Mouse (Mus musculus): ENCODE data around the gene Prrc2c.
A peak's percentile ranks its signal among the peaks of the same experiment; 100 is the strongest.
"Not testable (repeated sequence)": the region's sequence is repeated elsewhere in the genome, so short reads cannot be mapped to it uniquely, and the experiment has no call there.

The Prrc2c gene

DNA sequence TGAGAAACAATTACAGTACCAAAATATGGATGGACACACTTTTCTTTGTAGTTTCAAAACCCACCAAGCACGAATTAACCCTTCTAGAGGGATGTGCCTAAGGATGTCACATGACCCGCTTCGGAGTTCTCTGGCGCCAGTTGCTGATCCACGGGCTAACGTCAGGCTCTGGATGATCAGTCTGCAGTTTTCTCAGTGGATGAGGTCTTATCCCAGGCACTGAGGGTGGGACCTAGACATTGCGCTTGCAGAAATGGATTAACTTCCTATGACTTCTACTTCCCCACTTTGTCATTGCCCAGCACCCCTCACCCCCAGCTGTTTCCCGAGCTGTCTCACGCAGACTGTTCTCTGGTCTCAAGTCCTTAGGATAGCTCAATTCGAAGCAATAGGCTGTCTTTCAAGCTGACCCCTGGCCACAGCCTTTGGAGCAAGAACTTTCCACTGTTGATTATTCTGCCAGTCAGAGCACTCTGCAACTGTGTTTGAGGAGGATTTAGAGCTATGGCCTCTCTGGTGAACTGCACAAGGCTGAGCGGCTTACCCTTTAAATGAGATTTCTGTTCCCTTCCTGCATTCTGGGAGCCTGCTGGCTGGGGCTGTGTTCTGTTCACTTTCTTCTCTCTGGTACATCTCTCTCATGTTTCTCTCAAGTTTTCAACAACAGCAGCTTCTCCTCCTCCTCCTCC lies 74.7 kb downstream of the Prrc2c start:
- no peak for DNase-seq

DNA sequence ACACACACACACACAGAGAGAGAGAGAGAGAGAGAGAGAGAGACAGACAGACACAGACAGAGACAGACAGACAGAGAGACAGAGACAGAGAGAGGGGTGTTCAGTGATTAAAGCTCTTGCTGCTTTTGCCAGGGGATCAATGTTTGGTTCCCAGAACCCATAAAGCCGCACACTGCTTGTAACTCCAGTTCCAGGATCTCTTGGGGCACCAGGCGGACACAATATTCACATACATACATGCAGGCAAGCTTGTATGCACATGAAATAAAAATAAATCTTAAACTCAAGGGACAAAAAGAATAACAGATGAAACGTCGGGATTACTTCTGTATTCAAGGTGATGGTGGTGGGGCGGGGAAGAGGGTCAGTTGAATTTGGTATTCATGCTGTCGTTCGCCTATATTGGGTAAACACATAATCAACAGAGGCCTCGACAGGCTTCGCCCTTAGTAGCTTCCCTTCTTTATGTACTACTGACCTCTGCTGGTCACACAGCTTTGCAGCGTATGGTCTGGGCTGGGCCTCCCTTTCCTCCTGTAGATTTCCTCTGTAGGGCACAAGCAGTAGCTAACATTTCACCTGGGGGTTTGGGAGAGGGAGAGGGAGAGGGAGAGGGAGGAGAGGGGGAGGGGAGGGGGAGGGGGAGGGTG lies 75.4 kb downstream of the Prrc2c start:
- DNase-seq: peak; percentile 71 to 83

DNA sequence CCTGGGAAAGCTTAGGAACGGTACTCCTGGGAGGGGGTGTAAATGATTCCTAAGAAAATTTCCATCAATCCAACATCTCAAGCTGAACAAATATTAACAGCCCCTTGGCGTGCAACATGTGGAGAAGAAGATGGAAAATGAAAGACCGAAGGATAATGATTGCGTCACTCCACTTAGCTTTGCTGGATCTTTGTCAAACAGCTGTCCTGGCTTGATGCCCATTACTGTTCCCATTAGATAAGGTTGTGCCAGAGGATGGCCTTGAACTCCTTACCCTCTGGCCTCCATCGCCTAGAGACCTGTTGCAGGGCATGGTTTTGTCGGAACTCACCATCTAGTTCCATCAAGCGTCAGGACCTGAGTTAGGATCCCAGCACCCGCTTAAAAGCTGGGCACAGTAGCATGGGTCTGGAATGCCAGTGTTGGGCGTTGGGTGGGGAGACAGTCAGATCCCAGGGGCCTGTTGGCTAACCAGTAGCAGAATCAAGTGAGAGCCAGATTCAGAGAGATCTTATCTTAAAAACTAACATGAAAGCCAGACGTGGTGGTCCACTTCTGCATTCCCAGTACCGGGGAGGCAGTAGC lies 80.0 kb downstream of the Prrc2c start:
- no peak for DNase-seq

DNA sequence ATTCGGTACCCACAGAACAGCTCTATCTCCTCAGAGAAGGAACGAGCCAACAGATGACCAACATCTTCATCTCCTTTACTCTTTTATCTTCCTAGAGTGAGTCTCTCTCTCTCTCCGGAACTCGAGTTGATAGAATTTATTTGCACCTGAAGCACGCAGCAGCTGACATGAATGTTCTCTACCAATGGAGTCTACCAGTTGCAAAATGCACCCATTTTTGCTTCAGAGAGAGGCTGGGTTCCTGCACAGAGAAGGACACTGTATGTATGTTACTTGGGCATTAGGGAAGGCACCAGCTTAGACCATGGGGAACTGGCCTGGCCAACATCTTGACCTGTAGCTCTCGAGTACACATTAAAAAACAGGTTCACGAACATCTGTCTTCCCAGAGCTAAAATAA lies 82.2 kb downstream of the Prrc2c start, which contains the start of gene Myocos:
TSS of gene Myocos (minus strand) at position 101 of the 400 bp plus-strand sequence.
- DNase-seq: no peak

DNA sequence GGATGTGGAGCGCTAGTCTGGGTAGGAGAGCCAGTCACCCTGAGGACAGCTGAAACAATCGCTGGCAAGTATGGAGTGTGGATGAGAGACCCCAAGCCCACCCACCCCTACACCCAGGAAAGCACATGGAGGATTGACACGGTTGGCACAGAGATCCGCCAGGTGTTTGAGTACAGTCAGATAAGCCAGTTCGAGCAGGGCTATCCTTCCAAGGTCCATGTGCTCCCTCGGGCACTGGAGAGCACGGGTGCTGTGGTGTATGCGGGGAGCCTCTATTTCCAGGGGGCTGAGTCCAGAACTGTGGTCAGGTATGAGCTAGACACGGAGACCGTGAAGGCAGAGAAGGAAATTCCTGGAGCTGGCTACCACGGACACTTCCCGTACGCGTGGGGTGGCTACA lies 91.9 kb downstream of the Prrc2c start:
- no peak for DNase-seq

DNA sequence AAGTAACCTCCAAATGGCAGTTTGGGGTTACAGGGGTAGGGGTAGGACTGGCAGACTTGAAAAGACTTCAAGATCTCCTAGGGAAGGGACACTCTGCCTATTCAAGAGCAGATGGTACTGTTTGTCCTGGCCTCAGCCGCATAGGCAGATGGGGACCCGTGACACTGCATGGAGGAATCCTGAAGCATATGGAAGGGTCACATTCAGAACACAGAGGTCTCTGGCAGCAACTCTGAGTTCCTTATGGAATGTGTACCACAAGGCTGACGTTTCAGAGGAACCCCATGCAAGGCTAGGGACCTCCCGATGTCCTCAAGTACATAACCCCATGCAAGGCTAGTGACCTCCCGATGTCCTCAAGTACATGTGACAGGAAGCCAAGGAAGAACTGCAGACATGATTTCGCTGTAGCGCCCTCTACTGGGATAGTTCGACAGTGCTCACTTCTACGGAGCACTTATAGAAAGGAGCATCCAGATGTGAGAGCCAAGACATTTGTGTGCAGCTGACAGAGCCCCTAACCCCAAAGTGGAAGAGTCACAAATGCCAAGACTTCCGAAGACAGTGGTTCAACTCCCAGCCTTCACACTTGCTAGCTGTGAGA lies 94.2 kb downstream of the Prrc2c start:
- DNase-seq: peak in 1 of 2 experiments; percentile 13

DNA sequence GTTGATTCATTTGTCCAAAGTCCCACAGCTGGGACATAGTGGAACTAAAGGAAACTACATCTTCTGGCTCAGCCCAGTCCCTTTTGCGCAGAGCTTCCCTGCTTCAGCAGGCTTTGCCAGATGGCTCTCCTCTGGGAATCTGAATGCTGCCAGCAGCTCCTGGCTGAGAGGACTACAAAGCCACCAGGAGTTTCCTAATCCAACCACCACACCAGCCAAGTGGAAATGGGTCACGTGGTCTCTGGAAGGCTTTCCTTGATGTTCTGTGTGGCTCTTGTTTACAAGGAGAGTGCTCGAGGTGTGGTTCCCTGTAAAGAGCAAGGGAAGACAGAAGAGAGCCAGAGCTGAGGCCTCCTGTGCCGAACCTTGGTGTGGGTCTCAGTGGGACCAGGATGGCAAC lies 96.6 kb downstream of the Prrc2c start:
- peak; percentile 28 to 46 for DNase-seq

DNA sequence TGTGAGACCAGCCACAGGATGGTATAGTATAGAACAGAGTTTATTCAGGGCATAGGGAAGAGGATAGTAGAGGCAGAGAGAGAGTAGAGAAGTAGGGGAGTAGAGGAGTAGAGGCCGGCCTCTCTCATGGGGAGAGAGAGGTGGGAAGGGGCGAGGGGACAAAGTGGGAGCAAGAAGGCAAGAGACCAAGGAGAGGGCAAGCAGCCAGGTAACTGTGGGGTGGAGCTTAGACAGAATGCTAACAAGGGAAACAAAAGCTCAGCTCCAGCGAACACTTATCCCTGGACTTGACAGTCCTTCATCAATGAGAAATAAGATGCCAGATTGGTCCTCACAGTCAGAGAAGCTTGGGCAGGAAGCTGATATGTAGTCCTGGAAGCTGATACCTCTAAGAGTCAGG lies 97.8 kb downstream of the Prrc2c start:
- no peak for DNase-seq

DNA sequence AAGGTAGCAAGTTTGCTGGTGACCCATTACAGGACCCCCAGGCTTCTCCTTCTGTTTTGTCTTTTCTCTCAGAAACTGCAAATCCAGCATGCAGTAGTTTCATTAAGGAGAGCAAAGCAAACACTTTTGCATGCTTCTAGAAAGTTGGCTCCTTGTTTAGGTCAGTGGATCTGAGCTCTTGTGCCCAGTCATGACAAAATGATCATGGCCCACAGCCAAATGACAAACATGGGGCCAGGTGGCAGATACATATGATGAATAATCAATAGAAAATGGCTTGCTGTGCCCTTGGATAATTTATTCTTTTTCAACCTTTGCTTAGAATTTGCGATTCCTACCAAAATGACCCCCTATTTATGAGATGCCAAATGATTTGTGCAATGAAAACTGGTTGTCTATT lies 100.5 kb downstream of the Prrc2c start:
- DNase-seq: no peak

DNA sequence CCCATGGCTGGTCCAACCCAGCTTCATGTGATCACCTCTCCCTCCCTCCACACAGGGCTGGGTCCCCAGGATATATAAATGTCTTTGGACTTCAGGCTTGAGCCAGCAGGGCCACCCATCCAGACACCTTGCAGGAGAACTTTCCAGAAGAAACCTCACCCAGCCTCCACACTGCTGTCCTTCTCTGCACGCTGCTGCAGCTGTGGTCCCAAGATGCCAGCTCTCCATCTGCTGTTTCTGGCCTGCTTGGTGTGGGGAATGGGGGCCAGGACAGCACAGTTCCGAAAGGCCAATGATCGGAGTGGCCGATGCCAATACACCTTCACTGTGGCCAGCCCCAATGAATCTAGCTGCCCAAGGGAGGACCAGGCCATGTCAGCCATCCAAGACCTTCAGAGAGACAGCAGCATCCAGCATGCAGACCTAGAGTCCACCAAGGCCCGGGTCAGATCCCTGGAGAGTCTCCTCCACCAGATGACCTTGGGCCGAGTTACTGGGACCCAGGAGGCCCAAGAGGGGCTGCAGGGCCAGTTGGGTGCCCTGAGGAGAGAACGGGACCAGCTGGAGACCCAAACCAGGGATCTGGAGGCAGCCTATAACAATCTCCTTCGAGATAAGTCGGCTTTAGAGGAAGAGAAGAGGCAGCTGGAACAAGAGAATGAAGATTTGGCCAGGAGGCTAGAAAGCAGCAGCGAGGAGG lies 101.2 kb downstream of the Prrc2c start, which contains the start of gene Myoc:
TSS of gene Myoc (plus strand) at position 105 of the 700 bp plus-strand sequence.
- DNase-seq: no peak

DNA sequence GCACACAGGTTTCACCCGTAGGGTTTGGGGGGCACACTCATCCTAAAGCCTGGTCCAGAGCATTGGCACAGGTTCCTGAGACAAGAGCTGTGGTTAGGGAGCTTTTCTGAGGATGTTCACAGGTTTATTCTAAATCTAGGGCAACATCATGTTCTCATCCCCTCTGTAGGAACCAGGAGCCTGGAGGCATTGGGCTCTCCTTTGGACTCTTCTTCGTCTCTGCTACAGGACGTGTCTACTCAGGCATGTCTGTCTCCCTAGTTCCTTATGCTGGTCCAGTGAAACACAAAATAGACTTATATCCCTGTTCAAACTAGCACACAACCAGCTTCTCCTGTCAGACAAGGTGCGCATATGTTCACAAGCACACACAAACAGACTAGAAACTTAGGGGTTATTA lies 101.8 kb downstream of the Prrc2c start:
- no peak for DNase-seq

DNA sequence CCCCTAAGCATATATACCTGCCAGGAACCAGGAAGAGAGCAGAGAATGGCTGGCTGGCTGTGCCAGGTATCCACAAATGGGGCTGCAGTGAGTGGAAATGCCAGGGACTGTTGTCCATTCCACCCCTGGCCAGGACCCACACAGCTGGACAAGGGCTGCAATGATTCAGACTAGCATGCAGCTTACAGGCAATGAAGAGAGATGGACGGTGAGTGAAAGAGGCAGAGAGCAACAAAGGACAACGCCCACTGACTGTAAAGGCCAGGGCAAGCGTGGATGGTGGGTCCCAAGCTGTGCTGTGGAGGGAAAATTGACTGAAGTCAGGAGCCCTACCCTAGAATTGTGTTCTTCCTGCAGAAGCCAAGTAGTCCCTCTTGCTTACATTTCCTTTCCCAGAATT lies 103.8 kb downstream of the Prrc2c start:
- DNase-seq: no peak

DNA sequence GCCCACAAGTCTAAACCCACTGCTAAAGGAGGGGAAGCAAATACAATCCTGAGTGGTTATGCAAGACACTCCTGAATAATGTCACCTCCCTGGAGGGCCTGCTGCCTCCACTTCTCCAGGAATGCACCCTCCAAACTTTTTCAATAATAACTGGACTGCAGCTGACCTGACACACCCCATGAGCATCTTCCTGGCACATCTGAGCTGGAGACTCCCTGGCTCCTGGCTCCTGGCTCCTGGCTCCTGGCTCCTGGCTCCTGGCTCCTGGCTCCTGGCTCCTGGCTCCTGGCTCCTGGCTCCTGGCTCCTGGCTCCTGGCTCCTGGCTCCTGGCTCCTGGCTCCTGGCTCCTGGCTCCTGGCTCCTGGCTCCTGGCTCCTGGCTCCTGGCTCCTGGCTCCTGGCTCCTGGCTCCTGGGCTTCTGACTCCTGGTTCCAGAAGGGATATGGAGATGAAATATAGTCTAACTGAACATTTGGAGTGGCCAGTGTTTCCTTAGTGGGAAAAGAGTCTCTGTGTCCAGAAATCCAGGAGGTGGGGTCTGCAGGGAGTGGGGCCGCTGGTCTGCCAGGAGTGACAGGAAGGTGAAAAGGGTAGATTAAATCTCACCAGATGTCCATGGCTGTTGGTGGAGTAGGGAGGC lies 104.9 kb downstream of the Prrc2c start:
- DNase-seq: not testable (repeated sequence)

DNA sequence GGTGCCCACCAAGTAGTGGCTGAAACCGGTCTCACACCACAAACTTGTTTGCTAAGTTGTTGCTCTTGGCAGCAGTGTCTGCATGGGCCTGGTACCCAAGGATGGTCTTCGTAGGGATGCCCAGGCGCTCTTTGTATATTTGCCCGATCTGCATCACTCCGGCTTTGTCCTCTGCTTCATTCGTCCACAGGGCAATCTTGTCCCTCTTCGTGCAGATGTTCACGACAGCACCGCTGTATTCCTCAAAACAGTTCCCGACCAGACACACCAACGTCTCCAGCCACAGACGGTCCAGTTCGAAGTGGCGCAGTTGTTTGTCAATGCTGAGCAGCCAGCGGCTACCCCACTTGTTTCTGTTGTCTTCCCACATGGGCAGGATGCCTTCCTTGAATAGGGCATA lies 112.0 kb downstream of the Prrc2c start:
- not testable (repeated sequence) for DNase-seq

DNA sequence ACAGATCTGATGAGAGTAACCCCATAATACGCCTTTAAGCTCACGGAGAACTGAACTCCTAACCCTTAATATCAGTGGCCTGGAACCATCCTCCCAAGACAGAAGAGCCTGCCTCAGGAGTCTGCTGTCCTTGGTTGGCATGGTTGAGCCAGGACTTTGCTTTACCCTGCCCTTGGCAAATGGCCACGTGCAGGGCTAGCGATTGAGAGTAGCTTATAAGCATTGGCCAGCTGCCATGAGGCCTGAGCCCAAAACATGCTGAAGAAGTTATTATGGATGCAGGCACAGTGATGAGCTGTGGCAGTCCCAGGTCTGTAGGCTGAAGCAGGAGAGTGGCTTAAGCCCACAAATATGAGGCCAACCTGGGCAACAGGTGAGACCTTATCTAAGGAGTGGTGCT lies 112.5 kb downstream of the Prrc2c start:
- DNase-seq: peak; percentile 33 to 66

DNA sequence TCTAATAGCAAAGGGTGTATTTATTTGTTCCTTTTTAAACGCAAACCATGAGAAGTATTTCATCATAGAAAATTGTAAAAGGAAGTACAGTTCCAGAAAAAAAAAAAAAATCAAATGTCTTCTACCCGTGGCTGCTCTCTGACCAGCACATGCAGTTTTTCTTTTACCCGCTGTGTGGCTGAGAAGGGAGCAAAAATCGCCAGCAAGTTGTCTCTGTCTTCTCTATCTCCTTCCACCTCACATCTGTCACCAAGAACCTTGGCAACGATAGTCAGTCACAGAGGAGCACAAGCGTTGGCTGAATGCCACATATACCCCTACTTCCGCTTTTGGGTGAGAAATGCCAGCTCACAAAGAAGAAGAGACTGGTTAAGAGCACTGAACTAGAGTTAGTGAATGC lies 115.1 kb downstream of the Prrc2c start:
- DNase-seq: peak in 1 of 2 experiments; percentile 11

DNA sequence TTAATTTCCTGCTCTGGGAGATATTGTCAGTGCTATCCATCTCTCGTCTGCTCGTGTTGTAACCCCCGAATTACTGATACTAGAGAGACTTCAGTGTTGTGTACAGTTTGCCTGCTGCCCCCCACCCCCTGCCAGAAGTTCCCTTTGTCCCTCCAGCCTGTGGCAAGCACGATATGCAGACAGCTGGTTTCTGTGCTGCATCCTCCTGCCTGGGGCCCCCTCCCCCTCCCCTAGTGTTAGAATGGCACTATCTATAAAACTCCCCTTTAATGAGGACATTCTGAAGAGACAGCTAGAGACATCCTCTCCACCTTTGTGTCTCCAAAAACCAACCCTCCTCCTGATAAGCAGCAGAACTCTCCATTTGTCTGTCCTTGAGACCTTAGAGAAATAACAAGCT lies 116.5 kb downstream of the Prrc2c start:
- no peak for DNase-seq
